Mouse (Mus musculus) limb, embryonic 11.5 days (tissue): ENCODE data around the gene Kdm4a. TPM values are rescaled to one million over a fixed set of nuclear protein-coding genes. Genes with fewer than 3 reads are reported as not detected.

ENCODE experiments used
- microRNA-seq: library from miRNA; unstranded; fragments of <30 nt; microRNA quantifications from one replicate; pipeline ENCODE4, GENCODE M21; 2016
- polyA plus RNA-seq: library from polyadenylated mRNA; unstranded; fragments of >200 nt; fragmentation: Nextera tagmentation; extraction: Ambion mirVana; gene quantifications from 2 replicates; pipeline ENCODE4 v1.2.1, GENCODE M21; 2014

Gene Kdm4a
- polyA plus RNA-seq, 1 experiment from 2014 or later, result 63.9 TPM

Small RNA genes within 50 kb of the gene (microRNA-seq; reads per million reads assigned to microRNA genes)
- gene Mir7226, result 1.2 reads per million

Other genes with a start within 250 kb of the Kdm4a start
- 6.3 and 7.3 TPM in 2 replicates for gene St3gal3, start 45.1 kb downstream of the Kdm4a start, polyA plus RNA-seq
- 46.8 and 51.0 TPM in 2 replicates for gene Ptprf, start 111.4 kb upstream of the Kdm4a start, polyA plus RNA-seq
- 11.0 and 13.3 TPM in 2 replicates for gene Szt2, start 229.2 kb upstream of the Kdm4a start, polyA plus RNA-seq
- 130 and 134 TPM in 2 replicates for gene Med8, start 229.3 kb upstream of the Kdm4a start, polyA plus RNA-seq
- gene Elovl1, start 248.1 kb upstream of the Kdm4a start, polyA plus RNA-seq, result 42.7 and 48.8 TPM in 2 replicates